Mouse (Mus musculus): ENCODE data around the gene Tasp1. TPM values are rescaled to one million over a fixed set of nuclear protein-coding genes. Genes with fewer than 3 reads are reported as not detected.

Tasp1 gene
- polyA plus RNA-seq, 1 experiment from 2014 or later = 23.2 TPM

GRCm38 (mm10) chr2:139807887-139808286, 258.7 kb downstream of the Tasp1 start:
- no peak for ATAC-seq (ENCODE audit: insufficient read depth)
- no peaks in the 10 kb centered on the region for H3K9me3 ChIP-seq (ENCODE audit: low read depth, low read length)
- no peak overlapping the region for H3K27ac ChIP-seq (ENCODE audit: low read depth)
- TF ChIP-seq CTCF (IDR thresholded peaks at IDR 0.05; ENCODE audit: low read depth) = no peak
- no peaks in the 10 kb centered on the region for H3K36me3 ChIP-seq (ENCODE audit: insufficient read depth)
- H3K9ac ChIP-seq = no peak overlapping the region
- no peak overlapping the region for H3K4me3 ChIP-seq (ENCODE audit: low read depth, low read length)
- no peaks in the 10 kb centered on the region for H3K27me3 ChIP-seq (ENCODE audit: insufficient read depth, low read length)
- no peak overlapping the region for H3K4me2 ChIP-seq
- 87% methylated on average over 6 of the region's 6 CpGs for WGBS
- peaks cover 4% of the 10 kb centered on the region; the same call in 1 of the 2 replicates for H3K4me1 ChIP-seq (ENCODE audit: insufficient read depth)
- no peak for DNase-seq

- peak; percentile 56 for DNase-seq
- Histone ChIP-seq H3K9ac (no peak overlapping the region), H3K4me3 (ENCODE audit: low read depth, low read length) (no peak overlapping the region), H3K27ac (ENCODE audit: low read depth) (no peak overlapping the region), H3K4me2 (no peak overlapping the region), H3K9me3 (ENCODE audit: low read depth, low read length) (no peaks in the 10 kb centered on the region), H3K4me1 (ENCODE audit: insufficient read depth) (peaks cover 4% of the 10 kb centered on the region; the same call in 1 of the 2 replicates), H3K27me3 (ENCODE audit: insufficient read depth, low read length) (no peaks in the 10 kb centered on the region), H3K36me3 (ENCODE audit: insufficient read depth) (no peaks in the 10 kb centered on the region)
- TF ChIP-seq CTCF (IDR thresholded peaks at IDR 0.05; ENCODE audit: low read depth) = no peak
- ATAC-seq (ENCODE audit: insufficient read depth) = peak; percentile 58; the same call in 1 of the 2 replicates
- WGBS = 50% methylated on average over 7 of the region's 7 CpGs
Measured at GRCm38 (mm10) chr2:139804041-139804440, 262.6 kb downstream of the Tasp1 start.

DNA sequence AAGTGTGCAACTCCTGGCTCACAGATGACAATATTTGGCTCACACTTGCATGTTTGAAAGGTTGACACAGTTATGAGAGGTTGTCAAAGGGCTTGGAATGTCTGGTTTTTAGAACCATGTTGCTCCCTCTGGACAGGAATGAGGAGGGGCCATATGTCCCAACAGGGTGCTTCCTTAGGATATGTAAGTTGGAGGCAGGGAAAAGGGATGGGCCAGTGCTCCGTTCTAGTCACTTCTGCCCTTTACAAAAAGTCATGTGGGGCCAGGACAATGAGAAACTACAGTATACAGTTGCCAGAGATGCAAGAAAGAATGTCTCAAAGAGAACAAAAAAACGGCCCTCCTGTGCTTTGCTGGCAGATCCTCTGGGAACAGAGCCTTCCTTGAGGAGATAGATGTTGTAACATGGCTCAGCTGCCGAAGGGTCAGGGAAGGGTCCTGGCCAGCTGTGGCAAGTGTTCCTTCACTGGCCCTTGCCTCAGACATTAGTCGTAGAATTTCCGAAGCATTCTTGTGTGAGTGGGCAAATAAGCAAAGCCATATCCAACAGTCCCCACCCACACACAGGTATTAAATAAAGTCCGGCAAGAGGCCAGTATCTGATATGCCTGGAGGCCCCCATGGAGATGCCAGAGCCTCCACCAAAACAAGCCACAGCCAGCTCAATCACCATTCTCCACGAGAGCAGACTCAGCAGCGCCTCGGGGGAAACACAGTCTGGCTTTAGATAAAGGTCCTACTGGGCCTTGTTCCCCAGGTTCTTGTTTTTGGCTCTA, 274.1 kb downstream of the Tasp1 start:
- DNase-seq = peak; percentile 39
- TF ChIP-seq CTCF (IDR thresholded peaks at IDR 0.05; ENCODE audit: low read depth) = no peak
- no peaks in the 10 kb centered on the region for H3K27me3 ChIP-seq (ENCODE audit: insufficient read depth, low read length)

DNA sequence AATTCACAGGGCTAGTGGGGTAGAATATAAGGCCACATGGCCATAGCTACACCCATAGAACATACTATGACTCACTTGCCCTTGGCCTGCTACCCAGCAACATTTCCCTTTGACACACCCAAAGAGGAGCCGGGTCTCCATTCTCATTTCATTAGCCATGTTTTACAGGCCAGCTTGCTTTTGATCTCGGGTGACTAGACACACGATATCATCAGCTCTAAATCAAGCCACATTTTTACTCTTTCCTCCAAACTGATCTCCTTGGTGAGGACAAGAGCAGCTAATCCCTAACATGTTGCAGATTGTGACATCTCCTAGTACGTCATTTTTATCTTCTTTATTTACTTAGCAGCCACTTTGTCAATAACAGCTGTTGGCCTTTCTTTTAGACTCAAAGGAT, 277.9 kb downstream of the Tasp1 start:
- ATAC-seq (ENCODE audit: insufficient read depth) (peak; percentile 73), DNase-seq (peak; percentile 77)
- no peak overlapping the region for H3K4me2 ChIP-seq
- no peak overlapping the region for H3K4me3 ChIP-seq (ENCODE audit: low read depth, low read length)
- H3K9ac ChIP-seq = no peak overlapping the region
- H3K27me3 ChIP-seq (ENCODE audit: insufficient read depth, low read length) = no peaks in the 10 kb centered on the region
- no peaks in the 10 kb centered on the region for H3K9me3 ChIP-seq (ENCODE audit: low read depth, low read length)
- H3K4me1 ChIP-seq (ENCODE audit: insufficient read depth) = 0 out of 2 replicates have a peak, but pooled peaks cover 2% of the 10 kb centered on the region
- TF ChIP-seq CTCF (IDR thresholded peaks at IDR 0.05; ENCODE audit: low read depth) = no peak
- H3K27ac ChIP-seq (ENCODE audit: low read depth) = 0 out of 2 replicates have a peak overlapping the region, but pooled peaks have one; percentile 20
- H3K36me3 ChIP-seq (ENCODE audit: insufficient read depth) = no peaks in the 10 kb centered on the region
- WGBS = 21% methylated on average over 4 of the region's 4 CpGs

More for the DNA sequence above, 274.1 kb downstream of the Tasp1 start:
- no peaks in the 10 kb centered on the region for H3K36me3 ChIP-seq (ENCODE audit: insufficient read depth)
- no peak overlapping the region for H3K4me2 ChIP-seq
- WGBS = 59% methylated on average over 9 of the region's 9 CpGs
- no peaks in the 10 kb centered on the region for H3K9me3 ChIP-seq (ENCODE audit: low read depth, low read length)
- ATAC-seq (ENCODE audit: insufficient read depth) = peak; percentile 60
- H3K9ac ChIP-seq = no peak overlapping the region
- 0 out of 2 replicates have a peak, but pooled peaks cover 2% of the 10 kb centered on the region for H3K4me1 ChIP-seq (ENCODE audit: insufficient read depth)
- H3K4me3 ChIP-seq (ENCODE audit: low read depth, low read length) = no peak overlapping the region
- H3K27ac ChIP-seq (ENCODE audit: low read depth) = peak overlapping the region; percentile 36

GRCm38 (mm10) chr2:139784946-139785345, 281.7 kb downstream of the Tasp1 start:
- Histone ChIP-seq H3K4me3 (ENCODE audit: low read depth, low read length) (no peak overlapping the region), H3K27ac (ENCODE audit: low read depth) (no peak overlapping the region), H3K36me3 (ENCODE audit: insufficient read depth) (no peaks in the 10 kb centered on the region), H3K4me1 (ENCODE audit: insufficient read depth) (no peaks in the 10 kb centered on the region), H3K9me3 (ENCODE audit: low read depth, low read length) (no peaks in the 10 kb centered on the region), H3K4me2 (no peak overlapping the region), H3K9ac (no peak overlapping the region), H3K27me3 (ENCODE audit: insufficient read depth, low read length) (no peaks in the 10 kb centered on the region)
- WGBS = 49% methylated on average over 2 of the region's 2 CpGs
- TF ChIP-seq CTCF (IDR thresholded peaks at IDR 0.05; ENCODE audit: low read depth) = no peak
- ATAC-seq (ENCODE audit: insufficient read depth) = no peak
- peak; percentile 50 for DNase-seq

GRCm38 (mm10) chr2:139784465-139784864, 282.1 kb downstream of the Tasp1 start:
- no peaks in the 10 kb centered on the region for H3K36me3 ChIP-seq (ENCODE audit: insufficient read depth)
- H3K27ac ChIP-seq (ENCODE audit: low read depth) = no peak overlapping the region
- no peak overlapping the region for H3K4me3 ChIP-seq (ENCODE audit: low read depth, low read length)
- no peak overlapping the region for H3K9ac ChIP-seq
- no peaks in the 10 kb centered on the region for H3K4me1 ChIP-seq (ENCODE audit: insufficient read depth)
- no peak for ATAC-seq (ENCODE audit: insufficient read depth)
- DNase-seq = peak; percentile 61
- 31% methylated on average over 1 of the region's 1 CpGs for WGBS
- no peaks in the 10 kb centered on the region for H3K27me3 ChIP-seq (ENCODE audit: insufficient read depth, low read length)
- no peak for TF ChIP-seq CTCF (IDR thresholded peaks at IDR 0.05; ENCODE audit: low read depth)
- no peak overlapping the region for H3K4me2 ChIP-seq
- H3K9me3 ChIP-seq (ENCODE audit: low read depth, low read length) = no peaks in the 10 kb centered on the region

Other genes starting within 250 kb of the Tasp1 start
- not detected in 2 replicates for gene Gm17374, start 85.2 kb upstream of the Tasp1 start, polyA plus RNA-seq (2014; fragmentation: Nextera tagmentation; extraction: Ambion mirVana)
- gene Esf1, start 103.8 kb upstream of the Tasp1 start, polyA plus RNA-seq (2014; fragmentation: Nextera tagmentation; extraction: Ambion mirVana) = 28.0 and 28.1 TPM in 2 replicates
- 22.6 and 24.9 TPM in 2 replicates for gene Ndufaf5, start 103.8 kb upstream of the Tasp1 start, polyA plus RNA-seq (2014; fragmentation: Nextera tagmentation; extraction: Ambion mirVana)

Measured in lung, embryonic 14.5 days (tissue).